Mouse (Mus musculus) kidney, adult 9 months (tissue): ENCODE results near the gene Ankrd26.
"Not testable (repeated sequence)": the region's sequence is repeated elsewhere in the genome, so short reads cannot be mapped to it uniquely, and the experiment has no call there.

ENCODE experiments used
- DNase-seq: peaks from one replicate; pipeline ENCODE4 v3.0.0; 2022

The Ankrd26 gene

DNA sequence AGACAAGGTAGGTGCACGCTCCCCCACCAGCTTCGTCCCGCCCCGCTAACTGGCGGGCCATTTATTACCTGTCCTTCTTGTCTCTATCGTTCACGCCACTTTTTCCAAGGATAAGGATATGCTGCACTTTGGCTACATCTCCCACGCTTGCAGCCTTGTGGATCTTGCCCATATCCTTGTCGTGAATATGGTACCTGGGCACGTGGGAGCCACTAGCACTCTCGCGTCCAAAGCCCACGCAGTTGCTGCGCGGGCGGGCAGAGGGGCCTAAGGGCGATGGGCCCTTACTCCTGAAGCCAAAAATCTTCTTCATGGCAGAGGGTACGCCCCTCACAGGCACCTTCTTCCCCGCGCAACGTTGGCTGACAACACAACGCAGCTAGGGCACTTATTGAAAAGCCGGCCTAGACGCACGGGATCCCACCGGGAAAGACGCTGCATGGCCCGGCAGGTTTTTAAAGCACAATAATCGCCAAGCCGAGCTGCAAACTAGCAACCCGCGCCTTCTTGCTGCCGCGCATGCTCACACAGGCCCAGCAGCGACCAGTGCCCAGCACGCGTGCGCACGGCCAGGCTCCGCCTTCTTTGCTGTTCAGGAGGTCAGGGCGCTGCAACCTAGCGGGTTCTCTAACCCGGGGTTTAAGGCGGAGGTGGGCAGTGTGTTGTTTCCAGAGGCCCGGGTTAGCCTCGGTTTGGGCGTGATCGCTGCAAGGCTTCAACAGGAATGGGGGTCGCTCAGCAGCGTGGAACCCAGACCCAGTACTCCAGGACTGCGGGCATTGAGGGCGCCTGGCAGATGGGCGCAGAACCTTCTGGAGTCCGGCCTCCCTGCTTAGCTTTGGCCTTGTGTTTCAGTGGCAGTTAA lies at the start of gene Ankrd26:
Gene Ankrd26, minus strand, starts transcription at position 482 of the 865 bp plus-strand sequence.
- DNase-seq, result peak; percentile 95

DNA sequence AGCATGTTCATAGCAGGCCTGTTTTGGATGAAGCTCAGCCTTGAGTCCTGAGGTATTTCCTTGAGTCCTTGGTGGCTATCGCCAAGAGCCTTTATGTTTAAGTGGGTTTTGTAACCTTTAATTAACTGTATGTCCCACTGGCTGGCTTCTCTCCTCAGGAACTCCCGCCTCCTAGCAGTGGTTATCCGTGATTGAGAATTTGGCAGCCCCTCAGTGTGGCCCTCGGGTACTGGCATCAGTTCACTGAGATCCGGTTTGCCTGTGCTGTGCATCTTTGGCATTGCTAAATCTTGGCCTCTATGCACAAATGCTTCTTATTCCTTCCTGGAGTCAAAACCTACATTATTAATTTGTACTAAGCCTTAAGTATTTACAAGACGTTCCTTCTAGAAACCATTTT lies 46.9 kb upstream of the Ankrd26 start:
- no peak for DNase-seq

DNA sequence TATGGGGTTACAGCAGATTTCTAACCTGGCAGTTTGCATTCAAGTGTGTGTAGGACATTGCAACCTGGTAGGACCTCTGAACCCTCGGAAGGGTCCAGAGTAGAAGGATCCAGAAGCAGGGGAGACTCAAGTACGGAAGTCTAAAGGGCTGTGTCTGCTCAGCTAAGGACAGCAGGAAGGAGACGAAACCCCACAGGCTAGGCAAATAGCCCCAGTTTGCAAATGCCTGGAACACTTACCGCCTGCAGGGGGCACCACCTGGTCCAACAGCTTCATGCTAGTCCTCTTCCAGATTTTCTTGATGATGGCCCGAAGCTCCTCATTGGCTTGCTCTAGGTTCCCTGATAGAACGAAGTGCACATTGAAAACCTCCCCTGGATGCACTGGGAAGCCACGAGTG lies 43.9 kb upstream of the Ankrd26 start:
- no peak for DNase-seq

DNA sequence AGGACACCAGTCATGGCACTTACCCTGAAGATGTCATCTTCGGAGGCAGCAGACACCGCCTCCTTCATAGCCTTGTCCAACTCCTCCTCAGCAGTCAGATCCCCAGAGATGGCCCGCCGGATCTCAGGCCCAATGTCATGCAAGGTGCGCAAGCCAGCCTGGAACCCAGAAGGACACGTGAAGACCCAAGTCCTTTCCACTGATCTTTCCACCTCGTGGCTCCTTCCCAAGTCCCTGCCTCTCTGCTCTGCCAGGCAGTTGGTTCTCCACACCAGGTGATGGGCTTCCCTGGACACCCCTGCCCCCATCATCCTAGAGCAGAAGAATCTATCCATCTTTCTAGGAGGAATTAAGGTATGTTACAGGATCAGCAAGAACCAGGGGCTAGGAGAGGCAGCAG lies 41.8 kb upstream of the Ankrd26 start:
- no peak for DNase-seq

DNA sequence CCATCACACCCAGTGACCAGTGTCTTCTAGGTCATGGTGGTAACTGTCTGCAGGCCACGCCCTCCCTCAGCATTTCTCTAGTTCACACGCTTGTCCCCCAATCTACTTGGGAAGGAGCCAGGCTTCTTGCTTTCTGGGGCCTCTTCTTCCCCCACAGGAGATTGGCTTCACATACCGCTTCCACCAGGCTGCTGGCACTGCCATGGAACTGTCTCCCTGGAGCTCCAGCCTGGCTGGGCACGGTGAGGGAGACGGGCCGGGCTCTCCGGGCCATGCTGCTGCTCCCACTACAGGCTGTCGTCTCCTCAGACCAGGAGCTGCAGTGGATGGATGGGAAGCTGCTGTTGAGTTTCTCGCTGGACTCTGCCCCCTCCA lies 33.6 kb upstream of the Ankrd26 start:
- DNase-seq, result no peak

DNA sequence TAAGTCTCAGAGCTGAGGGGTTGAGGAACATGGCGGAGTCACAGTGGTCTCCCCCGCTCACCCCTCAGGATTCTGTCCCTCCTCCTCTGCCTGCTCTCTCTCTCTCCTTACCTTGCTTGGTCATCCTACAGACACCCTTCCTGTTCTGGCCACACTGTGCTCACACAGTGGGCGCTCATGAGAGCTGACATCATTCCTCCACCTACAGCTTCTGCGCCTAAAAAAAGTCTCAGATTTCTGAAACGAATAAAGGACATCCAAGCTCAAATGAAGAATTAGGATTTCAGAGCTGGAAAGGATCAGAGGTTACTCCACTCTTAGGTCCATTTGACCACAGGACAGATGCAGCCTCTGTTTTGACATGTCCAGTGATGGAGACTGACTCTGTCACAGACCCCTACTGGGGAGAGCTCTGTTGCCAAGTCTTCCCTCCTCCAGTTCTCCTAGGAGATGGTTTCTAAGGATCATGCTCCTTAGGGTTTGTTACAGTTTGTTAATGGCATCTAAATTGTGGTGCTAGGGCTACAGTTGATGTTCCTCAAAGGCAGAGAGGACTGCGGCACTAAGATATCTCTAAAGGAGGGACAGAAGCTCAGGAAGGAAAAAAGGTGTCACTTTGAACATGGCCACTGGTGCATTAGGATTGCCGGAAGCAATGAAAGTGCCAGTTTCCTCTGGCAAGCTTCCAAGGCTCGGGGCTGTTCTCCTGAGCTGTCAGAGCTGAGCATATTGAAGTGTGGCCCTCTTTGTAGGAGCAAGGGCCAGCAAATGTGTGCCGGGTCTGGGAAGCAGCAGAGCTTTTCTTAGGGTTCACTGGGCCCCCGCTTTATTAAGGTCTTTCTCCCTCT lies 33.0 kb upstream of the Ankrd26 start:
- DNase-seq, result no peak

DNA sequence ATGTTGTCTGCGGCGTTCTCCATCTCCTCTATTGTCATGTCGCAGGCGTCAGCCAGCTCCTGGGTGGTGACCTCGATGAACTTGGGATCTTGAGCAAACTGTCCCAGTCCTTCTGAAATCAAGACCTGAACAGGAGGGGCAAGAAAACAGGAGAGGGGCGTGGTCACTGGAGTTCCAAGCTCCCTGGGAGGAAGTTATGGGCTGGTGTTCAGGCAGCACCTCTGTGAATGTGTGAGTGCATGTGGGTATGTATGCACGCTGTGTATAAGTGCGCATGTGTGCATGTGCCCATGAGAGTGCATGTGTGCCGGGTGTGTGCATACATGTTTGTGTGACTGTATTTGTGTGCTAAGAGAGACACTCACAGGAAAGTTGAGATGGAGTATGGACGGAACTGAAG lies 32.0 kb upstream of the Ankrd26 start:
- peak; percentile 9 for DNase-seq

DNA sequence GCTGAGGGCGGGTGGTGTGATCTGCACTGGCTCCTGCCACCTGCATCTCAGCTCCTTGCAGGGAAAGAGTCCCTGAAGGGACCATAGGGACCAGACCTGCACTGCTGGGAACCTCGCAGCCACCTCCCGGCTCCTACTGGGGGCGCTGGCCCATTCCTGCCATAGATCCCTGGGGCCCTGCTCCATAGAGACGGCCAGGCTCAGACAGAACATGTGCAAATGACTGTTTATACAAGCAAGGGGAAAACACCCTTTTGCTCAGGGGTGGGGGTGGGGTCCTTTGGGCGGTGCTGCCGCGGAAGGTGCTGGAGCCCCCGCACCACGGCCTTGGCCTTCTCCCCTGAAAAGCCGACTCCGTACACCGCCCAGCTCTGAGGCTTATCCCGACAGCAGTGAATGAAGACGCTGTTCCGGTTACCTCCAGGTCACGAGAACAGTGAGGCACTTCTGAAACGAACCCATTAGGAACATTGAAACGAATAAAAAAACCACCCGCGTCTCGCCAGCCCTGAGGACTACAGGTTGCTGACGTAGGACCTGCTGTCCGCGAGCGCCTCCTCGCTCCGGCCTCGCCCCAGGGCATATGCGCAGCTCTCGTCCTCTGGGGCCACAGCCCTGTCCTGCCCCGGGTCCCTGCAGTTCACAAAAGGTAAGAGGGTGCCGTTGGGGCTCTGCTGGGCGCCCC lies 31.5 kb upstream of the Ankrd26 start:
- peak; percentile 41 for DNase-seq

DNA sequence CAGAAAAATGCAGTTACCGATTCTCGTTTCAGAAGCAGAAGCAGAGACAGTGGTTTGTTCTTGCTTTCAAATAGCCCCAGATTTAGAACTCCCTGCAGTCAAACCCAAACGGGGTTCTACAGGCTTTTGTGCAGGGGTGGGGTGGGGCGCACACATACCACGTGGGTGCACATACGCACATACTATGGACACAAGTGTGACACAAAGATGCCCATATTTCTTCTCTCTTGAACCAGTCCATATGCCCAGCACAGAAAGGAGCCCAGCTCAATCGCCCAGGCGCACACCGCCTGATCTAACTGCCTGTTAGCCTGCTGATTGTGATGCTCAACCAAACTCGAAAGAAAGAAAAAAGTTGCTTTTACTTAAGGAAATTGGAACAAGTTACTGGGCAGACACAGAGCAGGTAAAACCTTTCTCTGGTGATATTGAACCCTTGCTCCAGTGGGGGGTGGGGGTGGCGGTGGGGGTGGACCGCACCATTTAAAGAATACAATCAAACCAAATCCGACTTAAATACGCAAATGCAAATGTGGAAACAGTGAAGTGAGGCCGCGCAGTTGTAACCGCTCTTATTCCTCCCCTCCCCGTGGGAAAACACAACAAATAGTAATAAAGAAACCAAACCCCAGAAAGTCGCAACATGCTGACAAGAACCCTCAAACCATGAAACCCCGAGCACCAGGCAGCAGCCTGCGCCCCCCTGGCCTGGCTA lies 30.8 kb upstream of the Ankrd26 start:
- DNase-seq, result no peak

DNA sequence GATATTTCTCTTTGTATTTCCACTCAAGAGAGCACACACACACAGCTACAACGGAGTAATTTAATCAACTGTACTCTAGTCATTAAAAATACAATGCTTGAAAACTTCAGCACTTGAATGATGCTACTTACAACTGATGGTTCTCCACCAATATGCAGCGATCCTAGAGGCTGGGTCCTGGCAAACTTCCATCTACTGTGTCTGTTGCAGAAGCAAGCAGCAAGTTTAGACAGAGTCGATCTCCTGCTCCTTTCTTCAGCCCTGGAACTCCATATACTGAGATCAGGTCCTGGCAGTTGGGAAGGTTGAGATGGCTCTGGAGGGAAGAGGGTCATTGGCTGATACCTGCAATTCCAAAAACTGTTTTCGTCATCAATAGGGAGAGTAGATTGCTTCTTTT lies 16.7 kb upstream of the Ankrd26 start:
- not testable (repeated sequence) for DNase-seq

DNA sequence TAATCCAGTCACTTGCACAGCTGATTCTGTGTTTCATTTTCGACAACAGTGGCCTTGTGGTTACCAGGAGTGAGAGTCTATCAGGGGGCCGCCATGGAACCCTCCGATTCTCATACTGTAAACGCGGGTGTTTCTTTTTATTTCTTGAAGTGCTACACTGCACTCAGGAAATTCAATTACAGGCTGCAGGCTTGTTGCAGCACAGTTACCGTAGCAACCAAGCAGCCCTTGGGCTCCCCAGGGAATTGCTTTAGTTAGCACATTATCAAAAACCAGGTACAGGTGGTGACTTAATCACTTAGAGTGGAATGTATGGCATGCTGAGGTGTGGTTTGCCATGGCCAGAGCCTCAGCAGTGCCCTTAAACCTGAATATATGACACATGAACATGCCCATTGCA lies 12.3 kb upstream of the Ankrd26 start:
- DNase-seq, result peak; percentile 30

DNA sequence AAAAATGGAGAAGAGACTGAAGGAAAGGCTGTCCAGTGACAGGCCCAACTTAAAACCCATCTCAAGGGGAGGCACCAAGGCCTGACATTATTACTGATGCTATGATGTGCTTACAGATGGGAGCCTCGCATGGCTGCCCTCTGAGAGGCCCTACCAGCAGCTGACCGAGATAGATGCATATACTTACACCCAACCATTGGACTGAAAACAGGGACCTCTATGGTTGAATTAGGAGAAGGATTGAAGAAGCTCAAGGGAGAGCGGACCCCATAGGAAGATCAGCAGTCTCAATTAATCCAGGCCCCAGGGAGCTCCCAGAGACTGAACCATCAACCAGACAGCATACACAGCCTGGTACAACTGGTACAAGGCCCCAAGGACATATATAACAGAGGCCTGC lies 5.8 kb upstream of the Ankrd26 start:
- DNase-seq, result no peak

DNA sequence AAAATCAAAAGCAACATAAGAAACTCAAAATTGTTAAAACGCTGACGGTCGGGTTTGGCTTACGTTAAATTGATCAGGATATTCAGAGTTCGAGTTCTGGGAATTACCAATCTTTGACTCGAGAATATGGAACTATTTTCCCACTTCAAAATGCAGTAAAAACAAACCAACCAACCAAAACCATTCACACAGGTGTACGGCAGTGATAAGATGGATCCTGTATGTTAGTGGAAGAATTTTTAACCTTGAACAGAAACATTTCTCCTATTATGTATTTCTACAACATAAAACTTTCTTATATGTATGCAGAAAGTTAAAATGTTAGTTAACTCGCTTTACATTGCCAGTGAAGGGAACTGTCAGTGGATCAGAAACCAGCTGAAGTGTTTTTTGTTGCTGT lies 801 bp downstream of the Ankrd26 start:
- DNase-seq, result no peak

DNA sequence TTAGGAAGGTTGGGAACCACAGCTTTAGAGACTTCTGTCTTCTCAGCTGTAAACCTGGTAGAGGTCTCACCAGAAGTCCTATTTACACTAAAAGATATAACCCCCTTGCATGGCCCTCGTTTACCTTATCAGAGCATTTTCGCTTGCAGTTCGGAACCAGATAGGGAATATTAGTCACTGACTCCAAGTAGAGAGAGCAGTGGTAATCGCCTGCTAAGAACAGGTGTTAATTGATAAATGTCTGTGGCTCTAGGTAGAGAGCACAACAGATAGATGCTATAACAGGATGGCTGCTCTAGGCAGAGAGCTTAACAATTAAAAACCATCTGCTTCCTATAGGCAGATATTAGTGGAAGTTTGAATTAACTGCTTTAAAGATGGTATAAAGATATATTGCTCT lies 23.4 kb downstream of the Ankrd26 start:
- DNase-seq, result no peak

DNA sequence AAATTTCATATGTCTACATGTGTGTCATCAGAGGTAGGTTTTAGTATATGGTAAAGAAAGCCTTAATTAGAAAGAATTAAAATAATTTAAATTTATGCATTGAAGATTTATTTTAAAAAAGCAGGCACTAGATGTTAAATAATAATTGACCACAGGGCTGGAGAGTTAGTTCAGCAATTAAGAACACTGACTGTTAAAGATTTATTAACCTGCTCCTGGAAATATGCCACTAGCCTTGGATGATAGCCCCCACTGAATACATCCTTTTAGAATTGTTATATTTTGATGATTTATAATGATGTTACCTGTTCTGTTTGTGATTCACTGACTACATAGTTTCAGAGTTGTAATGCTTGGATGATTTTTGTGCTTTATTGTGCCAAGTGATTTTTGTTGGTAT lies 24.8 kb downstream of the Ankrd26 start:
- peak; percentile 63 for DNase-seq

DNA sequence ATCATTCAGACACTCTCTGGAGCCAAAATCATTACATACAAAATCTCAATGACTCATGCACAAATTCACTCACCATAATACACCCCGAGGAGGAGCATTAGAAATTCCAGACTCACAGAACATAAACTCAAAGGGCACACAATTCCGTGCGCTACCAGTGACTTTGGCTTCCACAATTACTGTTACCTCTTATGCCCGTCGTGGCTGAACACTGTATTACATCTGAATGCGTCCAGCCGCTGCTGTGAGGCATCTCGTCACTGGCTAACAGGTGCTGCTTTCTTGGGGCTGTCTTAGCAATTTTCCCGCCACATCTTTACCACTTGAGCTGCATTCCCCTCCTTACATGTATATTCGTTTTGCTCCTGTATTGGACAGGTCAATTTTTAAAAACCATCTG lies 26.7 kb downstream of the Ankrd26 start:
- no peak for DNase-seq

DNA sequence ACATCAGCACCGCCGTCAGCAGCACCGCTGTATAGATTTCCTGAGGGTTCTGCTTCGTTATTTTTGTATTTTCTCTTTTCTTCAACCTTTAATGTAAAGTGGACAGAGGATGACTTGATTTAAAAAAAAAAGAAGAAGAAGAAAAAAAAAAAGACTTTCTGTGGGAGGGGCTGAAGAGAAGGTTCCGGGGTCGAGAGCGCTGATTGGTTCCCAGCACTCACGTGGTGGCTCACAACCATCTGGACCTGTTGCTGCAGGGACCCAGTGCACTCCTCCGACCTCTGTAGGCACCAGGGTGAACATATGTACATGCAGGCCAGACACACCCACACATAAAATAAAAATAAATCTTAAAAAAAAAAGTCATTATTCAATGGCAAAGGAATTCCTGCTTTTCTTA lies 28.6 kb downstream of the Ankrd26 start:
- no peak for DNase-seq

DNA sequence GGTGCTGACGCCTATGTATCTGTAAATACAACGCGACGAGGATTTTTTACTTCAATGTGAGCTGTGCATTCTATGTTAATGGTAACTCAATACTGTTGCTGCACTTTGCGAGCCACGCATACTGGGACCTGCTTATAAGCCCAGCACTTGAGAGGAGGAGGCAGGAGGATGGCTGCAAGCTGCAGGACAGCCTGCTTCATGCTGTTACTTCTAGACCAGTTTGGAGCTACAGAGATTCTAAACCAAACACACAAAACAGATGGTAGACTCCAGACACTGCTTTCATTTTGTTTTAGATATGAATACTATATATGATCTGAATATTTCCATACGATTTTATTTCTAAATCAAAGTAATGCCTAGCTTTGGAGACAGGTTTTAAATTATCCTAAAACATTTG lies 41.4 kb downstream of the Ankrd26 start:
- DNase-seq, result no peak

DNA sequence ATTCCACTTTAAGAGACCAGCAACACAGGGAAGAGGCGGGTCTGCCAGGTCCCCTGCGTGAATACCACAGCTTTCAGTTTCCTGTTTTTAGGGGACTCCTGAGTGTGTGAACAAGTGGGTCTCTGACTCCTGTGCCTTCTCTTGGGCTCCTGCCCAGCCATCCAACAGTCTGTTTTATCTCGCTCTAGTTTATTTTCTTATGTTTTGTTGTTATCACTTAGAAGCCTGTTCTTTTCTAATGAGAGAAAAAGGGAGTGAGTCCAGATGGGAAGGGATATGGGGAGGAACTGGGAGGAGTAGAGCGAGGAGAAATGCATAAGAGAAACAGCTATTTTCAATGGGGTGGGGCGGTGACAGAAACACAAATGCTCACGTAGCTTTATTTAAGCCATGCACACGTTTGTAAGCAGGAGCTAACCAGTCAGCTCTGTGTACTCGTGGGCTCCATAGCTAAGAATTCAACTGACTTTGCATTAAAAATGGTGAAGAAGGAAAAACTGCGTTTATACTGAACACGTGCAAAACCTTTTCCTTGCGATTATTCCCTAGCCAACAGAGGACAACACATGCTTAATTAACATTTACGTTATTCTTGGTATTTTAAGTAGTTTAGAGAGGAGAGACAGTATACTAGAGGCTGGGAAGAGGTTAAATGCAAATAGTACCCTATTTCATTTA lies 48.6 kb downstream of the Ankrd26 start:
- DNase-seq, result no peak

DNA sequence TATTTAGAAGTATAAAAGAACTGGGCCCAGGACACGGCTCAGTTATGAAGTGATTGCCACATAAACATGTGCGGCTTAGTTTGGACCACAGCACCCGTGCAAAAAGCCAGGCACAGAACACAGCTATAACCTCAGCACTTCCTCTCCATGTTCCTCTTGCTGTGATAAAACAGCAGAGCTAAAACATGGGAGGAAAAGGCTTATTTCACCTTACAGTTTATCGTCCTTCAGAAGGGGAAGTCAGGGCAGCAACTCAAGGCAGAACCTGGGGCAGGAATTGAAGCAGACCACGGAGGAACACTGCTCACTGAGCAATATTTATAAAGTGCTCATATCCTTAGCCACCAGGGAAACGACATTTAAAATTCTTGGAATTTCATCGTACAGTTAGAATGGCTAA lies 63.0 kb downstream of the Ankrd26 start:
- no peak for DNase-seq

DNA sequence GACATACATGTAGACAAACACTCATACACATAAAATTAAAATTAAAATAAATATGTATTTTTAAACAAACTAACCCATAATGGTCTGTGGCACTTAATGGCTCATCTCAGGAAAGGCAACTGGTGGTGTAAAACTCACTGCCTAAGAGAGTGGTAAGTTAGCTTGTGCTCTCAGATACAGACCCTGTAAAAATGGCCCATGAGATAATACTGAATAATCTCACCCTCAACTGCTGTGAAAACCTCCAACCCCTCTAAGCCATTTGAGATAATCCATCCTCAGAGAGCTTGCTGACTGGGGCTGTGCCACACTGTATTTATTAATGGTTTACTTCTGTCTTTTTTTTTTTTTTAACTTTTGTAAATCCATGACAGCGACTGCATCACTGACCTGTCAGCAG lies 79.9 kb downstream of the Ankrd26 start:
- no peak for DNase-seq

DNA sequence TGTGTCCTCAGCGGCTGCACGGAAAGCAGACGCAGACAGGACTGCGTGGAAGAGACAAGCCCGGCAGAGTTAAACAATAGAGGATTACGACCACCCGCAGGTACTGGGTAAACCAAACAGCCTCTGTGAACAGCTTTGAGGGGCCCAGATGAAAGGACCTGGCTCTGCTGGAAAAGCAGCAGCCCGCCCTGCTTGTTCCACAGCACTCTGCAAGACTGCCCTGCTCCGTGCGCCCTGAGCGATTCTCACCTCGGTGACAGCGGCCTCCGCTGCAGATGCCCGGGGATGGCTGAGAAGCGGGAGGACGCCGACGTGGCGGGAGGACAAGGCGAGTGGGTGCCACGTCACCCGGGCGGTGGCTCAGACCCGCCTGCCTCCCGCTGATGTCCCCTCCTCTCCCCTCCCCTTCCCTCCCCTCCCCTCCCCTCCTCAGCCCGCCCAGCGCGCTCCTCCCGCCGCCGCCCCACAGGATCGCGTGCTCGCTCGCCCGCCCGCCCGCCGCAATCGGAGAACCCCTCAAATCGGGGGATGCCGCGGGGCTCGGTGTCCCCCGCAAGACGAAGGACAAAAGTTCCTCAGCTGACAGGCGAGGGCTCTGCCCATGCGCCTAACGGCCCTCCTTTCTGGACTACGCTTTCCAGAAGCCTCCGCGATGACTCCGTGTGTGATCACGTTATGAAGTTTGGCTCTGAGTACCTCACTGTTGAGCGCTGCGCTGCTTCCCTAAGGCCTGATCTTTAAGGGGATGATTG lies 82.9 kb downstream of the Ankrd26 start, which contains the start of gene Zfp9:
Gene Zfp9, minus strand, starts transcription at position 364 of the 752 bp plus-strand sequence.
- DNase-seq, result peak; percentile 45
